Mouse (Mus musculus) heart, postnatal 0 days (tissue): ENCODE results near the gene Asic1. TPM values are rescaled to one million over a fixed set of nuclear protein-coding genes. Genes with fewer than 3 reads are reported as not detected.

Experiments
- ATAC-seq: fragments of 200-750 bp; cut with Nextera tagmentation; 2 replicates; pipeline ENCODE4 v1.8.0; 2017; ENCODE audit warnings: low read depth, moderate number of reproducible peaks, moderate library complexity; ENCODE audit not compliant: insufficient read depth
- DNase-seq: peaks from one replicate; pipeline ENCODE4 v3.0.0-alpha.2; 2016; ENCODE audit warnings: low spot score
- H3K27ac ChIP-seq: fragments of 300-500 bp; sonication (generic); 2 replicates; pipeline ENCODE4 v1.5.1; 2014; ENCODE audit warnings: low read depth, mild to moderate bottlenecking
- H3K27me3 ChIP-seq: fragments of 300-500 bp; sonication (generic); 2 replicates; pipeline ENCODE4 v1.6.1; 2014; ENCODE audit warnings: low read length, mixed read lengths; ENCODE audit not compliant: control insufficient read depth, insufficient read depth
- H3K36me3 ChIP-seq: fragments of 300-500 bp; sonication (generic); replicated peaks from 2 replicates; pipeline ENCODE4 v1.6.1; 2014; ENCODE audit warnings: low read length, mixed read lengths; ENCODE audit not compliant: control insufficient read depth, insufficient read depth
- H3K4me1 ChIP-seq: fragments of 300-500 bp; sonication (generic); 2 replicates; pipeline ENCODE4 v1.6.1; 2014; ENCODE audit warnings: antibody characterized with exemption; ENCODE audit not compliant: control insufficient read depth, insufficient read depth
- H3K4me2 ChIP-seq: fragments of 300-500 bp; sonication (generic); 2 replicates; pipeline ENCODE4 v1.6.1; 2014; ENCODE audit warnings: low read depth, mild to moderate bottlenecking, low read length, moderate library complexity
- H3K4me3 ChIP-seq: fragments of 300-500 bp; sonication (generic); 2 replicates; pipeline ENCODE4 v1.5.1; 2014; ENCODE audit warnings: low read depth, low read length
- H3K9ac ChIP-seq: fragments of 300-500 bp; sonication (generic); replicated peaks from 2 replicates; pipeline ENCODE4 v1.6.1; 2014; ENCODE audit warnings: low read depth, low read length, mixed read lengths
- H3K9me3 ChIP-seq: fragments of 300-500 bp; sonication (generic); replicated peaks from 2 replicates; pipeline ENCODE4 v1.6.1; 2016; ENCODE audit warnings: low read length; ENCODE audit not compliant: control insufficient read depth
- CTCF ChIP-seq: IDR thresholded peaks from 2 replicates; pipeline ENCODE4 v1.5.1; 2016; ENCODE audit warnings: antibody characterized with exemption, control low read depth, low read depth
- EP300 ChIP-seq: IDR thresholded peaks from 2 replicates; pipeline ENCODE4 v1.6.1; 2016; ENCODE audit warnings: antibody characterized with exemption, low read depth
- WGBS: fragments of 180-500 bp; shearing (Covaris S2); extraction: QIAGEN DNeasy Blood & Tissue Kit; methylation state at CpG from one replicate; pipeline ENCODE4 v1.1.7; 2014; 5-methylcytosine and 5-hydroxymethylcytosine counted together
- polyA plus RNA-seq: library from polyadenylated mRNA; unstranded; fragments of >200 nt; fragmentation: Nextera tagmentation; extraction: Ambion mirVana; gene quantifications from 2 replicates; pipeline ENCODE4 v1.2.1, GENCODE M21; 2015
- total RNA-seq: library from RNA; depleted of rRNA; stranded (reverse); fragments of >200 nt; gene quantifications from 2 replicates; pipeline ENCODE4 v1.2.3, GENCODE M21; 2014; ENCODE audit warnings: low replicate concordance

Asic1 gene
- total and polyA plus RNA-seq, 2 experiments from 2014 or later = 0.11 to 1.3 TPM

- DNase-seq (no peak), ATAC-seq (no peak)
- H3K27ac ChIP-seq = no peak overlapping the region
- TF ChIP-seq EP300 (no peak), CTCF (no peak)
- 66% methylated on average over 14 of the region's 14 CpGs for WGBS
- H3K9ac ChIP-seq = no peak overlapping the region
- no peak overlapping the region for H3K4me3 ChIP-seq
- H3K4me1 ChIP-seq = no peaks in the 10 kb centered on the region
- no peak overlapping the region for H3K4me2 ChIP-seq
- peaks cover 77% of the 10 kb centered on the region for H3K27me3 ChIP-seq
- no peaks in the 10 kb centered on the region for H3K36me3 ChIP-seq
- H3K9me3 ChIP-seq = no peaks in the 10 kb centered on the region
Observed at GRCm38 (mm10) chr15:99671783-99672182, 1.6 kb downstream of the Asic1 start.

GRCm38 (mm10) chr15:99674866-99675265, 4.7 kb downstream of the Asic1 start:
- 59% methylated on average over 3 of the region's 3 CpGs for WGBS
- no peak overlapping the region for H3K9ac ChIP-seq
- H3K4me3 ChIP-seq = no peak overlapping the region
- ATAC-seq (no peak), DNase-seq (no peak)
- no peaks in the 10 kb centered on the region for H3K9me3 ChIP-seq
- TF ChIP-seq CTCF (no peak), EP300 (no peak)
- H3K27me3 ChIP-seq = peaks cover 58% of the 10 kb centered on the region
- no peak overlapping the region for H3K4me2 ChIP-seq
- H3K36me3 ChIP-seq = no peaks in the 10 kb centered on the region
- no peak overlapping the region for H3K27ac ChIP-seq
- no peaks in the 10 kb centered on the region for H3K4me1 ChIP-seq

DNA sequence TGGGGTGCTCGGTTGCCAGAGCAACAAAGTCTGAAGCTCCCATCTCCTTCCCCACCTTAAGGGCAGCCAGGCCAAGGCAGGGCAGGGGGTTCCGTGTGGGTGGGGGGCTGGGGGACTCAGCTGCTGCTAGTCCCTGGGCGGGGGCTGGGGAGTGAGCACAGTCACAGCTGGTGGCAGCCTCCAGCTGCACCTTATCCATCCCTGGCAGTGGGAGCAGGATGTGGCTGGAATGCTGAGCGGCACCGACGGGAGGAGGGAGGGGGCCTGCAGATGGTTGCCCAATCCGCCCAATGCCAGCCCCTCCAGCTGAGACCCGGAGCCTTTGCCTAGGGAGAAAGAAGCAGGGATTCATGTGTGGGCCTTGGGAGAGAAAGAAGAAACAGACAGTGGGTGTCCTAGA, 6.9 kb downstream of the Asic1 start:
- no peak overlapping the region for H3K9ac ChIP-seq
- TF ChIP-seq CTCF = no peak
- TF ChIP-seq EP300 = no peak
- peaks cover 36% of the 10 kb centered on the region for H3K27me3 ChIP-seq
- DNase-seq (no peak), ATAC-seq (no peak)
- H3K4me1 ChIP-seq = no peaks in the 10 kb centered on the region
- no peak overlapping the region for H3K4me3 ChIP-seq
- H3K4me2 ChIP-seq = no peak overlapping the region
- H3K9me3 ChIP-seq = no peaks in the 10 kb centered on the region
- H3K36me3 ChIP-seq = no peaks in the 10 kb centered on the region
- no peak overlapping the region for H3K27ac ChIP-seq
- 50% methylated on average over 8 of the region's 8 CpGs for WGBS

- Histone ChIP-seq H3K4me1 (no peaks in the 10 kb centered on the region), H3K9ac (no peak overlapping the region), H3K27ac (no peak overlapping the region), H3K9me3 (no peaks in the 10 kb centered on the region), H3K4me2 (no peak overlapping the region), H3K27me3 (peaks cover 25% of the 10 kb centered on the region), H3K36me3 (no peaks in the 10 kb centered on the region), H3K4me3 (no peak overlapping the region)
- peak; percentile 8 for DNase-seq
- ATAC-seq = no peak
- 10% methylated on average over 13 of the region's 13 CpGs for WGBS
- TF ChIP-seq CTCF = peak; percentile 28
- no peak for TF ChIP-seq EP300
Observed at GRCm38 (mm10) chr15:99678063-99678800, 8.1 kb downstream of the Asic1 start.

GRCm38 (mm10) chr15:99679008-99679407, 8.8 kb downstream of the Asic1 start:
- ATAC-seq (no peak), DNase-seq (no peak)
- TF ChIP-seq EP300 (no peak), CTCF (no peak)
- H3K4me1 ChIP-seq = no peaks in the 10 kb centered on the region
- H3K27me3 ChIP-seq = peaks cover 17% of the 10 kb centered on the region
- H3K27ac ChIP-seq = no peak overlapping the region
- no peaks in the 10 kb centered on the region for H3K9me3 ChIP-seq
- no peak overlapping the region for H3K9ac ChIP-seq
- 57% methylated on average over 7 of the region's 7 CpGs for WGBS
- no peak overlapping the region for H3K4me2 ChIP-seq
- H3K4me3 ChIP-seq = no peak overlapping the region
- no peaks in the 10 kb centered on the region for H3K36me3 ChIP-seq

- Histone ChIP-seq H3K27ac (no peak overlapping the region), H3K36me3 (no peaks in the 10 kb centered on the region), H3K4me2 (no peak overlapping the region), H3K4me3 (no peak overlapping the region), H3K4me1 (no peaks in the 10 kb centered on the region), H3K9me3 (no peaks in the 10 kb centered on the region), H3K27me3 (no peaks in the 10 kb centered on the region), H3K9ac (no peak overlapping the region)
- DNase-seq = no peak
- no peak for TF ChIP-seq EP300
- TF ChIP-seq CTCF = peak; percentile 23; the same call in 1 of the 2 replicates
- 90% methylated on average over 7 of the region's 7 CpGs for WGBS
- ATAC-seq = no peak
Observed at GRCm38 (mm10) chr15:99682880-99683279, 12.7 kb downstream of the Asic1 start.
